Mouse (Mus musculus): ENCODE measurements around the gene Ccr1l1. TPM values are rescaled to one million over a fixed set of nuclear protein-coding genes. Genes with fewer than 3 reads are reported as not detected.

Ccr1l1 gene
- polyA plus RNA-seq, 1 experiment from 2014 or later: not detected

DNA sequence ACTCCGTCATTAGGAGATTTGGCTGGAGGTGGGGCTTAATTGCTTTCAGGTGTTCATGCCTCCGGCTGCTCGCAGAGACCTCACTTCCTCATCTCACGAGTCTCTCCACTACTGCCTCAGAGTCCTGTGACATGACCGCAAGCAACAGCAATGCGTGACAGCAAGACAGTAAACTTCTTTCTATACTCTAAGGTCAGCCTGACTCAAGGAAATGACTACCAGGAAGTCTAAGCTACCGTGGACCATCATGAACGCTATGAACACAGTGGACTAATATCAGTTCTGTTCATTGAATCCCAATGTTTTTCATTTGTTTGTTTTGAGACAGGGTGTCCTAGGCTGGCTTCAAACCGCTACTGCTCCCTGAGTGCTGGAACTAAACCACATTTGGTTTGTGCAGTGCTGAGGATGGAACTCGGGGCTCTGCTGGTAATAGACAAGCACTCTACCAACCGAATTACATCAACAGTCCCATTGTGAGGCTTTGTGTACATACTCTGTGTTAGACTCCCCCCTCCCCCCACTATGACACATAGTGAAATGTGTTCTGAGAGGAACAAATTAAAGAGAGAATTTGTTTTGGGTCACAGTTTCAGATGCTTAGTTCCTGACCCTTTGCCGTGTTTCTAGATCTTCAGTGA is 50.0 kb downstream of the Ccr1l1 start:
- Histone ChIP-seq H3K9me3 (ENCODE audit: control insufficient read depth, low read length) (no peaks in the 10 kb centered on the region), H3K4me2 (replicated peaks; ENCODE audit: low read depth, low read length) (no peak overlapping the region), H3K4me3 (ENCODE audit: low read depth, low read length) (no peak overlapping the region), H3K36me3 (ENCODE audit: control insufficient read depth, insufficient read depth, low read length) (no peaks in the 10 kb centered on the region), H3K9ac (ENCODE audit: low read depth, low read length) (no peak overlapping the region), H3K27ac (ENCODE audit: low read depth, low read length) (no peak overlapping the region), H3K4me1 (replicated peaks; ENCODE audit: control insufficient read depth, insufficient read depth, low read length) (no peaks in the 10 kb centered on the region), H3K27me3 (ENCODE audit: control insufficient read depth, insufficient read depth, low read length) (no peaks in the 10 kb centered on the region)
- DNase-seq (ENCODE audit: low spot score) (no peak), ATAC-seq (ENCODE audit: low FRiP score) (no peak)
- WGBS: 75% methylated on average over 12 of the region's 12 CpGs

GRCm38 (mm10) chr9:123927281-123927960 is 50.8 kb downstream of the Ccr1l1 start:
- no peak overlapping the region for H3K9ac ChIP-seq (ENCODE audit: low read depth, low read length)
- 52% methylated on average over 16 of the region's 16 CpGs for WGBS

More at GRCm38 (mm10) chr9:123927281-123927960, 50.8 kb downstream of the Ccr1l1 start:
- Histone ChIP-seq H3K4me1 (replicated peaks; ENCODE audit: control insufficient read depth, insufficient read depth, low read length) (no peaks in the 10 kb centered on the region), H3K27me3 (ENCODE audit: control insufficient read depth, insufficient read depth, low read length) (no peaks in the 10 kb centered on the region), H3K4me2 (replicated peaks; ENCODE audit: low read depth, low read length) (no peak overlapping the region), H3K4me3 (ENCODE audit: low read depth, low read length) (no peak overlapping the region), H3K36me3 (ENCODE audit: control insufficient read depth, insufficient read depth, low read length) (no peaks in the 10 kb centered on the region), H3K9me3 (ENCODE audit: control insufficient read depth, low read length) (no peaks in the 10 kb centered on the region), H3K27ac (ENCODE audit: low read depth, low read length) (no peak overlapping the region)
- DNase-seq (ENCODE audit: low spot score) (no peak), ATAC-seq (ENCODE audit: low FRiP score) (no peak)

Other genes with a start within 250 kb of the Ccr1l1 start
- 0.48 TPM in 1 of 2 replicates, not detected in the other for gene Cxcr6, start 171.9 kb downstream of the Ccr1l1 start, polyA plus RNA-seq (2014; fragmentation: Nextera tagmentation; extraction: Ambion mirVana)
- gene Fyco1, start 126.5 kb downstream of the Ccr1l1 start, polyA plus RNA-seq (2014; fragmentation: Nextera tagmentation; extraction: Ambion mirVana): 6.8 and 9.5 TPM in 2 replicates
- gene Xcr1, start 116.4 kb downstream of the Ccr1l1 start, polyA plus RNA-seq (2014; fragmentation: Nextera tagmentation; extraction: Ambion mirVana): 0.04 and 0.06 TPM in 2 replicates
- gene Ccr1, start 9.7 kb downstream of the Ccr1l1 start, polyA plus RNA-seq (2014; fragmentation: Nextera tagmentation; extraction: Ambion mirVana): 0.70 and 1.3 TPM in 2 replicates
- 0.14 TPM in 1 of 2 replicates, not detected in the other for gene Ccr3, start 43.6 kb upstream of the Ccr1l1 start, polyA plus RNA-seq (2014; fragmentation: Nextera tagmentation; extraction: Ambion mirVana)
- 0.47 and 0.66 TPM in 2 replicates for gene Ccr2, start 123.5 kb upstream of the Ccr1l1 start, polyA plus RNA-seq (2014; fragmentation: Nextera tagmentation; extraction: Ambion mirVana)
- 0.15 and 1.2 TPM in 2 replicates for gene Ccr5, start 143.1 kb upstream of the Ccr1l1 start, polyA plus RNA-seq (2014; fragmentation: Nextera tagmentation; extraction: Ambion mirVana)